Mouse (Mus musculus): ENCODE data around the gene Fam90a1b.
"Not testable (repeated sequence)": the region's sequence is repeated elsewhere in the genome, so short reads cannot be mapped to it uniquely, and the experiment has no call there.

Gene Fam90a1b

DNA sequence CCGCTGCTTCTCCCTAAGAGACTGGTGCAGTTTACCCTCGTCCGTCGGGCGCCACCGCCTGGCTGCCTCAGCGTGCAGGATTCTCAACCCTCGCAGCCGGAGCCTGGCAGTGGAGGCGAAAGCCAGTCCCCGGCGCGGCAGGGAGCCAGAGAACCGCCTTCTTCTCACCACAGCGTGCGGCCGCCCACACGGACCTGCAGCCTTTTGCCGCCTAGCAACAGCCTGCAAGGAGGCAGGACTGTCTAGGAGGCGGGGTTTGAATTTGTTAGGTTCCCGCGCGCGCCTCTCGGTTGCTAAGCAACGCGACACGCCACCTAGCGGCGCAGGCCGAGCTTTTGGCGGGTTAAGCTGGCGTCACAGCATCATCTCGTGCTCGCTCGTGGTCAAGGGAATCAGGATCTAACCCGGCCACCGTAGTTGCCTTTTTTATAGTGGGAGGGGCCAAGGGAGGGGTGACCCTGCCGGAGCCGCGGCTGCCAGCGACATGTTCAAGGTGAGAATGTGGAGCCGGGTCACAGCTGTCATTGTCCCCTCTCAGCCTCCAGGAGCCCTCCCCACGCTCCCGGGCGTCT, at the start of gene Fam90a1b, which contains the start of gene Apoo:
Gene Fam90a1b, minus strand, starts transcription at position 108 of the 572 bp plus-strand sequence.
Gene Apoo, plus strand, starts transcription at position 448 of the 572 bp plus-strand sequence.
- peak; percentile 93 for DNase-seq (ENCODE audit: low read depth)

- DNase-seq (ENCODE audit: low read depth), result no peak
These were observed 42.4 kb upstream of the Fam90a1b start for GRCm38 (mm10) chrX:94408975-94409374.

- no peak for DNase-seq (ENCODE audit: low read depth)
These were observed 12.2 kb upstream of the Fam90a1b start for GRCm38 (mm10) chrX:94378734-94379133.

DNA sequence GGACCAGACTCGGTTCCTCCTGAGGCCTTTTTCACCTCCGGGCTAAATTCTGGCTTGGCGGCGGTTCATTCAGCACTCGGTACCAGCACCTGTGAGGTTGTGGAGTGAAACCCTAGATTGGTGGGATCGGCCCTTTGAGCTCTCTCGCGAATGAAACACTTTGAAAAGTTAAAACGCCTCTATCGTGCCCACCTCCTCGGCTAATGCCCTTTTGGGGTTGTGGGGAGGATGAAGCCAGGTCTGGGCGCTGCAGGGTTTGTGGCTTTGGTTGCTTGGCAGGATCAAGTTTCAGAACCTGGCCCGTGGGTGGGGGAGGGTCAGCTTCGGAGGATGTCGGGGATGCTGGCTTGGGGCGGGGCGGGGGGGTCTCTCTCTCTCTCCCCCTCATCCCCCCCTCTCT, 671 bp upstream of the Fam90a1b start:
- no peak for DNase-seq (ENCODE audit: low read depth)

GRCm38 (mm10) chrX:94366029-94366428, 548 bp downstream of the Fam90a1b start:
- no peak for DNase-seq (ENCODE audit: low read depth)

GRCm38 (mm10) chrX:94365381-94365925, 1.1 kb downstream of the Fam90a1b start:
- no peak for DNase-seq (ENCODE audit: low read depth)

DNA sequence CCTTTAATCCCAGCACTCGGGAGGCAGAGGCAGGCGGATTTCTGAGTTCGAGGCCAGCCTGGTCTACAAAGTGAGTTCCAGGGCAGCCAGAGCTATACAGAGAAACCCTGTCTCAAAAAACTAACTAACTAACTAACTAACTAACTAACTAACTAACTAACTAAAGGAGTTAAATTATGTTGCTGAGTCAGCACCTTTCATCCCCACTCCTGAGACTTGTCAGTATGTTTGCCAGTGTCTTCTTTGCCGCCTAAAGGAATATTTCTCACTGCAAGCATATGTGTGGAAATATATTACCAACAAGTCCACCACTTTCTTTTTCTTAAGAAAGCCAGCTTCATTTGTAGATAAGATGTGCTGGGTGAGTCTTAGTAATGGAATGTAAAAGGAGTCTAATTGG, 22.9 kb downstream of the Fam90a1b start:
- not testable (repeated sequence) for DNase-seq (ENCODE audit: low read depth)

- DNase-seq (ENCODE audit: low read depth), result no peak
These were observed 45.3 kb downstream of the Fam90a1b start for GRCm38 (mm10) chrX:94321036-94321902.

Measured in fibroblast of lung, adult 2 months (primary cell).